Mouse (Mus musculus): Measurements from ENCODE around the gene Nup88.

The Nup88 gene

DNA sequence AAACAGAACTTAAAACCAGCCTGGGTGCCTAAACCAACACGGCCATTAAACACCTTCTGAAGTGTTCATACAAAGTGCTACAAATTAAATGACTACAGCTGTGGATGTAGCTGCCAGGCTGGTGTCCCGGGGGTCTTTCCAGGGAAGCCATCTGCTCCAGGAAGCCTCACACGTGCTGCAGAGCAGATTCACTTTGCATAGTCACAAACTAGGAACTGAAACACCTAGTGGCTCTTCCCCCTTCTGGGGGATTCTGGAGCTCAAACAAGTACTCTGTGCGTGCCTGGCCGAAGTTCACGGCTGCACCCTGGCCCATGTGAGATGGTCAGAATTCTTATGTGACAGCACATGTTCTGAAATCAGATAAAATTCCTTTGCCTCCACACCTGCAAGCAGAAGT is 10.5 kb upstream of the Nup88 start:
- CTCF ChIA-PET, result no interaction called here
- POLR2A ChIA-PET, result interaction anchor here in 3 of 4 experiments (0.5 to 11.9 kb wide), 16 partner anchors 9 to 842 kb away, joined by 3 to 182 read pairs (median 13); partner anchors contain the start of genes Nup88 (in 3 of the 3), Rpain (in 3 of the 3), Derl2 (in 2 of the 3) and Mis12 (in 2 of the 3)

DNA sequence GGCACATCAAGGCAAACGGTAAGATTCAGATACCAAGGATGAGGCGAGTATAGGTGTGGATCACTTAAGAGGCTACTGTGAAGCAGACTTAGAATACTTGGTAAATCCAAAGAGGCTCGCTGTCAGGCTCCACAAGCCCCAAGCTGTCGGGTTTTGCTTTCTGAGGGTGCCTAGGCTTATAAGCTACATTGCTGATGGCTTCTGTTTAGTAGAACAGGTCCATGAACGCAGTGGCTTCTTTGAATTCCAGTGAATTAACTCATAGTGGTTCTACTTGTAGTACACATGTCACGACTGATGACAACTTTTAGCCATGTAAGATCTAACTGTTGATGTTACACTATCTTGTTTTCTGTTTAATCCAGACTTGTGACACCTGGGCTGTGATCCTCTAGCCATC is 7.5 kb upstream of the Nup88 start:
- POLR2A ChIA-PET, result interaction anchor here (0.7 to 11.9 kb wide), 13 partner anchors 8 to 54 kb away, joined by 3 to 182 read pairs (median 13); partner anchors contain the start of genes Nup88 (in 3 of the 4), Rpain (in 3 of the 4), Derl2 (in 1 of the 4) and Dhx33 (in 1 of the 4)
- CTCF ChIA-PET, result no interaction called here

- CTCF ChIA-PET, result interaction anchor here in 1 of 4 experiments (0.7 to 1.0 kb wide), 2 partner anchors 27 to 159 kb away, joined by 3 read pairs; no protein-coding TSS in a partner anchor
- POLR2A ChIA-PET, result interaction anchor here (0.6 to 11.9 kb wide), 20 partner anchors 8 to 444 kb away, joined by 3 to 182 read pairs (median 4); partner anchors contain the start of genes Dhx33 (in 2 of the 4), C1qbp (in 1 of the 4), Derl2 (in 1 of the 4) and Mis12 (in 1 of the 4)
Observed at GRCm38 (mm10) chr11:70975193-70975592, 5.4 kb upstream of the Nup88 start.

GRCm38 (mm10) chr11:70973947-70974346 is 4.2 kb upstream of the Nup88 start:
- CTCF ChIA-PET, result interaction anchor here in 1 of 4 experiments (1.0 kb wide), 1 partner anchor 158 kb away, joined by 3 read pairs; no protein-coding TSS in a partner anchor

DNA sequence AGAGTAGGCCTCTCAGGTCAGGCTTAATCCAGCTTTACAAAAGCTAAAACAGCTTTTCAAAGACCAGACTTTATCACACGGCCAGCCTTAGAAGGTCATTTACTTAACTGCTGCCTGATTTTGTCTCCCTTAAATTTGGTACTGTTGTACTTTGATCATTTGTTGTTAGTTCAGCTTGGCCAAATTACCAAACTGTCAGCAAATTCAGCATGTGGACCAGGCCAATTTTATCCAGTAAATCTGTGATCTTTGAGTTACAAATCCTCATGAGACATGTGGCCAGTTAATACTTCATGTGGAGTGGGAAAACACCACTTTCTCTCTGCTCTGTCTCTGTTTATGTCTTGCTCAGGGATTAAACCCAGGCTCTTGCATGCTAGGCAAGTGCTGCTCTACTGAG is 2.8 kb upstream of the Nup88 start:
- ChIA-PET CTCF (interaction anchor here in 2 of 4 experiments (0.5 kb wide), 2 partner anchors 636 to 736 kb away, joined by 3 read pairs; no protein-coding TSS in a partner anchor), POLR2A (interaction anchor here in 2 of 4 experiments (0.9 to 11.9 kb wide), 10 partner anchors 10 to 47 kb away, joined by 3 to 182 read pairs (median 4); partner anchors contain the start of genes C1qbp (in 1 of the 2), Derl2 (in 1 of the 2), Dhx33 (in 1 of the 2) and Mis12 (in 1 of the 2))

More at GRCm38 (mm10) chr11:70973947-70974346, 4.2 kb upstream of the Nup88 start:
- POLR2A ChIA-PET, result interaction anchor here in 2 of 4 experiments (1.0 to 11.9 kb wide), 11 partner anchors 8 to 45 kb away, joined by 3 to 182 read pairs (median 7); partner anchors contain the start of genes C1qbp (in 2 of the 2), Derl2 (in 2 of the 2), Mis12 (in 2 of the 2) and Dhx33 (in 1 of the 2)

DNA sequence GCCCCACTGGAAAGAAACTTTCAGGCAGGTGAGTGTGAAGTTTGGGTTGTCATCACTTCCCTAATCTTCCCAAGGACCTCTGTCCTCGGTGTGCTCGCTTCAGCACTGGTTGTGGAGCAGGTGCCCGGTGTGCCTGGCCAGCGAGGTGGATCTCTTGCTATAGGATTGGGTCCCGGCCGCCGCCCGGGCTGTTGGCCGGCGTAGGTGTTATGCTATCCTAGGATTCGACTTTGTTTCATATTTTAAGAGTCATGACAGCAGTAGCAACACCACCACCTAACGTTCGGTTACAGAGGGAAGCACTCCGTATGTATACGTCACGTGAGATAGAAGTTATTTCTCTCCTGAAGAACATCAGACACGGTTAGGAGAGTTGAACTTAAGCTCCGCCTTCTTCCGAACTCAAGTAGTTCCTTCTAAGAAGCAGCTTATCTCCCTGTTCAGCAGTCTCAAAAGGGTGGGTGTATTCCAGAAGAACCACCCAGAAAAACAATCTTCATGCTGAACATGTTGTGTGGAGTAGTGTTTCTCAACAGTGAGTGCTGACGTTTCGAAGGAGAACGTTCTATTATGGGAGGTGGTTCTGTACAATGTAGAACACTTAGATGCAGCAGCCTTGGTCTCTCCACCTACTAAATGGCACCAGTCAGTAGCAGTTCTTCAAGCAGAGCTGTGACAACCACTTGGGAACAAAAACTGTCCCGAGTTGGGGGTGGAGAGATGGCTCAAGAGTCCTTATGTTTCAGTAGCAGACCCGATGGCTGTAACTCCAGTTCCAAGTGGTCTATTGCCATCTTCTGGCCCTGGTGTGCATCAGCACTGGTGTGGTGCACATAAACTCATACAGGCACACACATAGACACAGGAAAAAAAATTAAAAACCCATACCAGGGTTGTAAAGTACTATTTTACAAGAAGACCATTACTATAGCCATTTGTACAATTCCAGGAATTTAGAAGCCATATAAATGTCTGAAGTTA is 1.1 kb upstream of the Nup88 start:
- ChIA-PET CTCF (no interaction called here), POLR2A (interaction anchor here in 3 of 4 experiments (0.6 to 13.1 kb wide), 17 partner anchors 8 to 446 kb away, joined by 3 to 216 read pairs (median 26); partner anchors contain the start of genes Derl2 (in 3 of the 3), Mis12 (in 3 of the 3), C1qbp (in 2 of the 3) and Dhx33 (in 1 of the 3))

DNA sequence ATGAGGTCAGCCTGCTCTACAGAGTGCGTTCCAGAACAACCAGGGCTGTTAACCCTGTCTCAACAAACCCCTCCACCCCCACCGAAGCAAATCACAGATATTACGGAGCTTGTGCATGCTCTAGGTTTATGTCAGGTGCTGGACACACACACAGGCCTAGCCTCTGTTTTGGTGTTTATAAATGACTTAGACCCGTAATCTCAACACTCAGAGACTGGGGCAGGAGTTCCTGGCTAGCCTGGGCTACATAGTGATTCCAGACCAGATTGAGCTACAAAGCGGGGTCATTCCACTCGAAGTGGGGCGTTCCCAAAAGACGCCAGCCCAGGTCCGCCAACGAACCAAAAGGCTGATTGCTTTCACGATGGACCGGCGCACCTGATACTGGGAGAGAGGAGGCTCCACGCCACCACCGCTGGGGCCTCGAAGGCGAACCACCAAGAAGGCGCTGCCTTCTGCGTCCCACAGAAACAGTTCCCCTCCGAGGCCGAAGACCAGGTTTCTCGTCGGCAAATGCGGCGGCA is 440 bp downstream of the Nup88 start:
- CTCF ChIA-PET, result interaction anchor here in 3 of 4 experiments (0.5 to 1.2 kb wide), 8 partner anchors 14 to 1086 kb away, joined by 3 to 6 read pairs (median 4); partner anchors contain the start of genes C1qbp (in 1 of the 3), Derl2 (in 1 of the 3), Mis12 (in 1 of the 3) and Rnf167 (in 1 of the 3)

GRCm38 (mm10) chr11:70964222-70964907 is 5.4 kb downstream of the Nup88 start:
- CTCF ChIA-PET, result no interaction called here
- POLR2A ChIA-PET, result interaction anchor here in 3 of 4 experiments (0.6 to 13.1 kb wide), 12 partner anchors 9 to 55 kb away, joined by 3 to 216 read pairs (median 4); partner anchors contain the start of genes C1qbp (in 1 of the 3), Derl2 (in 1 of the 3) and Mis12 (in 1 of the 3)

More for the DNA sequence above, 440 bp downstream of the Nup88 start:
- POLR2A ChIA-PET, result interaction anchor here (0.5 to 13.1 kb wide), 60 partner anchors 9 to 978 kb away, joined by 3 to 216 read pairs (median 5); partner anchors contain the start of genes C1qbp (in 4 of the 4), Derl2 (in 3 of the 4), Dhx33 (in 3 of the 4) and Mis12 (in 3 of the 4)

GRCm38 (mm10) chr11:70960786-70961554 is 8.8 kb downstream of the Nup88 start:
- ChIA-PET CTCF (interaction anchor here in 1 of 4 experiments (1.0 kb wide), 1 partner anchor 18 kb away, joined by 3 read pairs; no protein-coding TSS in a partner anchor), POLR2A (interaction anchor here (0.8 to 13.1 kb wide), 18 partner anchors 8 to 109 kb away, joined by 3 to 216 read pairs (median 7); partner anchors contain the start of genes Nup88 (in 3 of the 4), Rpain (in 3 of the 4), Derl2 (in 2 of the 4) and Mis12 (in 2 of the 4))

DNA sequence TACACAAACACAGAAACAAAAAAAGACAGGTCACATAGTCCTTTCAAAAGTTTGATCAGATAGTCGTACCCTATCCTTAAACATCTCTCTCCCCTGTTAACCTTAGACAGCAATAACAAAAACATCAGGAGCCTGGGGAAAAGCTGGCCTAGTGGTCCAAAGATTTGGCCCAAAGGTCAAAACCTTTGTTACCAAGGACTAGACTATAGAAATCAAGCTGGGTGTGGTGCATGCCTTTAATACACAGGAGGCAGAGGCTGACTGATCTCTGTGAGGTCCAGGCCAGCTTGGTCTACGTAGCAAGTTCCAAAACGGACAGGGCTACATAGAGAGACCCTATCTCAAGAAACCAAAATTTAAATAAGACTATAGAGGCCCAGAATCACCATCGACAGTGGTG is 15.1 kb downstream of the Nup88 start:
- ChIA-PET CTCF (interaction anchor here in 2 of 4 experiments (0.6 to 0.8 kb wide), 2 partner anchors 76 to 366 kb away, joined by 3 to 4 read pairs; no protein-coding TSS in a partner anchor), POLR2A (interaction anchor here in 3 of 4 experiments (0.5 to 16.4 kb wide), 26 partner anchors 9 to 73 kb away, joined by 3 to 216 read pairs (median 5); partner anchors contain the start of genes Derl2 (in 3 of the 3), Mis12 (in 3 of the 3), Nup88 (in 2 of the 3) and Rpain (in 2 of the 3))

GRCm38 (mm10) chr11:70944935-70945817 is 24.6 kb downstream of the Nup88 start:
- POLR2A ChIA-PET, result interaction anchor here in 1 of 4 experiments (1.1 to 16.4 kb wide), 3 partner anchors 8 to 20 kb away, joined by 4 to 216 read pairs (median 134); partner anchors contain the start of genes Nup88 and Rpain
- CTCF ChIA-PET, result no interaction called here

- CTCF ChIA-PET, result no interaction called here
- POLR2A ChIA-PET, result interaction anchor here in 3 of 4 experiments (0.8 to 16.4 kb wide), 9 partner anchors 10 to 76 kb away, joined by 3 to 216 read pairs (median 4); partner anchors contain the start of genes Nup88 (in 2 of the 3), Rpain (in 2 of the 3), Derl2 (in 1 of the 3) and Mis12 (in 1 of the 3)
Observed at GRCm38 (mm10) chr11:70943651-70944050, 26.1 kb downstream of the Nup88 start.

GRCm38 (mm10) chr11:70942596-70942995 is 27.2 kb downstream of the Nup88 start:
- ChIA-PET CTCF (interaction anchor here in 2 of 4 experiments (0.6 to 1.1 kb wide), 4 partner anchors 8 to 33 kb away, joined by 3 to 4 read pairs (median 4); partner anchors contain the start of genes Nup88 (in 2 of the 2) and Rpain (in 1 of the 2)), POLR2A (interaction anchor here in 2 of 4 experiments (1.2 to 16.4 kb wide), 11 partner anchors 9 to 98 kb away, joined by 3 to 216 read pairs (median 4); partner anchors contain the start of genes Nup88 (in 2 of the 2), Rpain (in 2 of the 2), Derl2 (in 1 of the 2) and Mis12 (in 1 of the 2))

- ChIA-PET POLR2A (interaction anchor here in 2 of 4 experiments (0.7 to 10.3 kb wide), 10 partner anchors 10 to 84 kb away, joined by 3 to 134 read pairs (median 5); partner anchors contain the start of genes Nup88 (in 2 of the 2), Rpain (in 2 of the 2), Dhx33 (in 1 of the 2) and Mis12 (in 1 of the 2)), CTCF (no interaction called here)
Observed at GRCm38 (mm10) chr11:70935316-70935715, 34.5 kb downstream of the Nup88 start.

- ChIA-PET POLR2A (no interaction called here), CTCF (no interaction called here)
Observed at GRCm38 (mm10) chr11:70931461-70931860, 38.3 kb downstream of the Nup88 start.

Data from embryonic stem cell, embryonic (primary cell).